Mouse (Mus musculus) ES-E14 (cell line): ENCODE measurements around the gene Agrn. TPM values are rescaled to one million over a fixed set of nuclear protein-coding genes. Genes with fewer than 3 reads are reported as not detected.

Experiments used
- DNase-seq: peaks from one replicate; pipeline ENCODE4 v3.0.0-alpha.2; 2013; ENCODE audit warnings: low read depth, low spot score
- H3K27ac ChIP-seq: 2 replicates; pipeline ENCODE4 v1.5.1; 2012; ENCODE audit warnings: low read depth, mild to moderate bottlenecking, low read length, moderate library complexity, mixed read lengths; ENCODE audit not compliant: poor library complexity, insufficient read depth, severe bottlenecking
- H3K36me3 ChIP-seq: 2 replicates; pipeline ENCODE4 v1.6.1; 2012; ENCODE audit warnings: mild to moderate bottlenecking, low read length, moderate library complexity, mixed read lengths; ENCODE audit not compliant: control insufficient read depth, poor library complexity, insufficient read depth, severe bottlenecking
- H3K4me1 ChIP-seq, 2 experiments: fragments of 150-350 bp in 1 of 2; sonication (generic) in 1 of 2; 2 replicates each; pipeline ENCODE4 v1.6.1; 2012; ENCODE audit warnings: low read length in 2 of 2, mild to moderate bottlenecking in 1 of 2, mixed read lengths in 1 of 2; ENCODE audit not compliant: control insufficient read depth in 2 of 2, insufficient read depth in 2 of 2, poor library complexity in 1 of 2
- H3K4me3 ChIP-seq, 2 experiments: fragments of 150-350 bp in 1 of 2; sonication (generic) in 1 of 2; 2 replicates each; pipeline ENCODE4 v1.5.1; 2012; ENCODE audit warnings: low read length in 2 of 2, low read depth in 1 of 2, mild to moderate bottlenecking in 1 of 2, mixed read lengths in 1 of 2; ENCODE audit not compliant: insufficient read depth in 1 of 2, poor library complexity in 1 of 2, severe bottlenecking in 1 of 2
- H3K9ac ChIP-seq: 2 replicates; pipeline ENCODE4 v1.6.1; 2012; ENCODE audit warnings: low read depth, mild to moderate bottlenecking, low read length, mixed read lengths; ENCODE audit not compliant: poor library complexity, insufficient read depth, severe bottlenecking
- H3K9me3 ChIP-seq: fragments of 150-350 bp; sonication (generic); 2 replicates; pipeline ENCODE4 v1.6.1; 2012; ENCODE audit warnings: low read depth, mild to moderate bottlenecking, low read length; ENCODE audit not compliant: control insufficient read depth, insufficient read depth
- CHD2 ChIP-seq: IDR thresholded peaks from 2 replicates; pipeline ENCODE4 v1.6.1; 2014; ENCODE audit warnings: mild to moderate bottlenecking, low read depth, low read length, inconsistent platforms
- HCFC1 ChIP-seq: IDR thresholded peaks from 2 replicates; pipeline ENCODE4 v1.6.1; 2012; ENCODE audit warnings: low read length, inconsistent platforms, borderline replicate concordance; ENCODE audit not compliant: insufficient read depth
- MAFK ChIP-seq: IDR thresholded peaks from 2 replicates; pipeline ENCODE4 v1.6.1; 2014; ENCODE audit warnings: mild to moderate bottlenecking, low read depth, low read length, inconsistent platforms; ENCODE audit not compliant: insufficient read depth
- ZC3H11A ChIP-seq: IDR thresholded peaks from 2 replicates; pipeline ENCODE4 v1.6.1; 2012; ENCODE audit warnings: low read depth, mild to moderate bottlenecking, inconsistent platforms, low read length, borderline replicate concordance
- ZNF384 ChIP-seq: IDR thresholded peaks from 2 replicates; pipeline ENCODE4 v1.6.1; 2012; ENCODE audit warnings: low read depth, low read length, inconsistent platforms
- in situ Hi-C, 2 experiments: fragments of 600-800 bp; cut with MboI; formaldehyde crosslinking; loops; one replicate each; pipeline ENCODE4 v1.15.1; 2025; ENCODE audit warnings: low sequenced_read_pairs in 2 of 2, inconsistent platforms in 1 of 2; ENCODE audit not compliant: unreplicated experiment in 2 of 2
- total RNA-seq: library from RNA; depleted of rRNA; stranded (reverse); fragments of 300-350 nt; gene quantifications from 2 replicates; pipeline ENCODE4 v1.2.3, GENCODE M21; 2012; rRNA removed

Gene Agrn
- total RNA-seq, 1 experiment: 214 TPM

DNA sequence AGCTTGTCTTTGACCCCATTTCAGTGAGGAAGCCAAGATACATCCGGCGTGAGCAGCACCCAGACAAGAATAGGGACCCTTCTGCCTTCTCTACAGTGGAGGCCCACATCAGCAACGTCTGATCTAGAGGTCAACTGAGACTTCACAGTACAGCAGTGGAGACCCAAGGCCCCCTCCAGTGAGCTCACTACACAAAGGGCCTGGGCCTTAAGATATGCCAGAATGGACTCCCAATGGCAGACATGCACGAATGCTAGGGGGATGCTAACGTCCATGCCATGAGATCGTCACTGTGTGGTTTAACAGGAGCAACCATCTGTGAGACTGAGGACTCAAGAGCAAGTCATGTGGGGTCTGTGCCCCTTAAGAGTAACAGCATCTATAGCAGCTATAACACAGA lies 71.9 kb downstream of the Agrn start:
- Histone ChIP-seq H3K9ac (no peak overlapping the region), H3K27ac (no peak overlapping the region), H3K36me3 (peaks cover 55% of the 10 kb centered on the region), H3K4me3 (no peak overlapping the region), H3K4me1 (no peaks in the 10 kb centered on the region), H3K9me3 (no peaks in the 10 kb centered on the region)
- no peak for DNase-seq
- TF ChIP-seq ZNF384: no peak
- no peak for TF ChIP-seq CHD2
- TF ChIP-seq ZC3H11A: no peak
- no peak for TF ChIP-seq MAFK
- no peak for TF ChIP-seq HCFC1
- in situ Hi-C loops: no loop called here

DNA sequence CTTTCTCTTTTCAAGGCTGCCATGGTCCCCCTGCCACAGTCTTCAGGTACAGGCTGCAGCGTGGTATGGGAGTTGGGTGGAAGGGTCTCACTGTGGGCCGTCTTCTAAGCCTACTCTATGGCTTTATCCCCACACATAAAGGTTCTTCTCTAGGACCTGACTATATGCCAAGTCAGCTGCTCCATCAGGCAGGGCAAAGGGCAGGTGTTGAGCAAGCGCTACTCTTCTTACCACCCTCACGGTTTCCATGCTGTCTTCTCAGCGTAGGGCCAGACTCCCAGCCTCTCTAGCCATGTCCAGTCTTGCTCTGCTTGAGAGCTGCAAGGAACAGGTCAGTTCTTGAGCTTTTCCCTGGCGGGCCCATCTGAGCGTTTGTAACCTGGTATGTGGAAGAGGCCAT lies 73.2 kb downstream of the Agrn start:
- Histone ChIP-seq H3K36me3 (peaks cover 66% of the 10 kb centered on the region), H3K27ac (no peak overlapping the region), H3K9ac (no peak overlapping the region), H3K9me3 (no peaks in the 10 kb centered on the region), H3K4me3 (no peak overlapping the region), H3K4me1 (no peaks in the 10 kb centered on the region)
- TF ChIP-seq ZC3H11A (no peak), MAFK (no peak), CHD2 (no peak), HCFC1 (no peak)
- no peak for DNase-seq
- in situ Hi-C loops: no loop called here

Other genes starting within 250 kb of the Agrn start
- gene C1qtnf12, start 235.2 kb downstream of the Agrn start, total RNA-seq: 6.4 and 10.3 TPM in 2 replicates
- gene B3galt6, start 204.8 kb downstream of the Agrn start, total RNA-seq: 11.9 and 20.6 TPM in 2 replicates
- 176 and 257 TPM in 2 replicates for gene Sdf4, start 204.6 kb downstream of the Agrn start, total RNA-seq
- 2.4 and 2.6 TPM in 2 replicates for gene Tnfrsf4, start 183.6 kb downstream of the Agrn start, total RNA-seq
- gene Tnfrsf18, start 171.3 kb downstream of the Agrn start, total RNA-seq: 0.62 and 1.1 TPM in 2 replicates
- gene Ttll10, start 138.1 kb downstream of the Agrn start, total RNA-seq: 0.22 and 0.37 TPM in 2 replicates
- gene 9430015G10Rik, start 87.5 kb downstream of the Agrn start, total RNA-seq: 83.4 and 131 TPM in 2 replicates
- 1.7 and 2.2 TPM in 2 replicates for gene Rnf223, start 67.0 kb downstream of the Agrn start, total RNA-seq
- gene Isg15, start 3.3 kb upstream of the Agrn start, total RNA-seq: 0.67 and 0.79 TPM in 2 replicates
- 0.21 and 0.27 TPM in 2 replicates for gene AW011738, start 5.8 kb upstream of the Agrn start, total RNA-seq
- gene Perm1, start 18.4 kb upstream of the Agrn start, total RNA-seq: 0.16 and 0.18 TPM in 2 replicates
- 15.2 and 31.2 TPM in 2 replicates for gene Plekhn1, start 37.4 kb upstream of the Agrn start, total RNA-seq
- gene Noc2l, start 38.5 kb upstream of the Agrn start, total RNA-seq: 108 and 147 TPM in 2 replicates
- 1.4 and 2.3 TPM in 2 replicates for gene Samd11, start 58.2 kb upstream of the Agrn start, total RNA-seq
- not detected in 2 replicates for gene Vmn2r-ps159, start 133.6 kb upstream of the Agrn start, total RNA-seq